Mouse (Mus musculus): ENCODE measurements at regions not wholly inside any gene's neighbourhood (a gene's known extent, or its start where the extent isn't known, plus 50 kb on each side); places are given as distances from the start of the nearest gene placed in this dataset.

DNA sequence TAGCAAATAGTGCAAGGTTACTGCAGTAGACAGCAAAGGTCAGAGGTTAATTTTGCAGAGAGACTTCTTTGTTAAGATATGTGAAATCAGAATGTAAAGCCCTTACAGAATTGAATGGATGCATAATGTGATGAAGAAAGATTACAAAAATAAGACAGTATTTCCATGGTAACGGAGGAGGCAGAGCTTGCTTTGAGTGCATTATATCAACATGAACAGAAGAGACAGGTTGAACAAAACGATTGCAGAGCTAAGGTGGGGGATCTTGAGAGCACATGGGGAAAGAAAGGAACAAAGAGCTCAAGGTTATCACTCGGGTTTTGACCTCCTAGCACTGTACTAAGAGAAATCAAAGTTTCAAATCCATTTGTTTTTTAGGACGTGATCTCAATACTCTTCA lies 106.2 kb upstream of the Rap2b start:
- TF ChIP-seq CTCF (IDR thresholded peaks at IDR 0.05; ENCODE audit: borderline replicate concordance, extremely low read depth, insufficient read depth, insufficient read length) (no peak), POLR2A (IDR thresholded peaks at IDR 0.05; ENCODE audit: borderline replicate concordance, extremely low read depth, insufficient read depth, insufficient read length, poor library complexity, severe bottlenecking) (no peak)

All from brain, embryonic 14.5 days (tissue).